Comparison of ENCODE assay signal across 8 mouse cellular contexts in genomic region chr8:121598892-121599291, GRCm38 (mm10). TPM values are rescaled to one million over a fixed set of nuclear protein-coding genes. Genes with fewer than 3 reads are reported as not detected.
DNase-seq lines count a peak whose midpoint lies in the region; ATAC-seq lines count a peak whose summit lies in the region.

No protein-coding gene starts in this region.

- peak; percentile 78 for ATAC-seq in intestine, embryonic 16.5 days
- peak; percentile 64; the same call in 1 of the 2 replicates for ATAC-seq in limb, embryonic 11.5 days (ENCODE audit: insufficient number of reproducible peaks, low FRiP score, low TSS enrichment, low read depth)
- peak; percentile 60; the same call in 1 of the 2 replicates for ATAC-seq in monocyte, adult 5-6 weeks (replicated peaks; ENCODE audit: insufficient number of reproducible peaks, low FRiP score, low TSS enrichment, poor library complexity, severe bottlenecking)

- no peaks in the 10 kb centered on the region for H3K9me3 ChIP-seq in intestine, embryonic 16.5 days (ENCODE audit: control insufficient read depth, low read length)
- no peaks in the 10 kb centered on the region for H3K9me3 ChIP-seq in limb, embryonic 11.5 days (ENCODE audit: control insufficient read depth, low read length)

- H3K27ac ChIP-seq in intestine, embryonic 16.5 days (ENCODE audit: low read length) = no peak overlapping the region
- H3K27ac ChIP-seq in limb, embryonic 11.5 days (replicated peaks; ENCODE audit: low read depth, low read length) = no peak overlapping the region

- H3K4me3 ChIP-seq in intestine, embryonic 16.5 days (ENCODE audit: low read length) = no peak overlapping the region
- H3K4me3 ChIP-seq in limb, embryonic 11.5 days (ENCODE audit: low read depth, low read length) = no peak overlapping the region

- no peak overlapping the region for H3K4me2 ChIP-seq in intestine, embryonic 16.5 days (ENCODE audit: low read depth, low read length)
- no peak overlapping the region for H3K4me2 ChIP-seq in limb, embryonic 11.5 days (ENCODE audit: low read depth, severe bottlenecking)

- H3K9ac ChIP-seq in intestine, embryonic 16.5 days (ENCODE audit: low read depth, low read length) = no peak overlapping the region
- no peak overlapping the region for H3K9ac ChIP-seq in limb, embryonic 11.5 days (ENCODE audit: low read length)

- H3K36me3 ChIP-seq in intestine, embryonic 16.5 days (ENCODE audit: control insufficient read depth, insufficient read depth, low read length) = peaks cover 24% of the 10 kb centered on the region
- H3K36me3 ChIP-seq in limb, embryonic 11.5 days (ENCODE audit: control insufficient read depth, insufficient read depth, low read length) = peaks cover 15% of the 10 kb centered on the region; the same call in 1 of the 2 replicates

- H3K27me3 ChIP-seq in intestine, embryonic 16.5 days (replicated peaks; ENCODE audit: control insufficient read depth, insufficient read depth, low read length) = no peaks in the 10 kb centered on the region
- H3K27me3 ChIP-seq in limb, embryonic 11.5 days (ENCODE audit: control insufficient read depth, insufficient read depth, low read length) = no peaks in the 10 kb centered on the region

- H3K4me1 ChIP-seq in intestine, embryonic 16.5 days (ENCODE audit: control insufficient read depth, insufficient read depth, low read length) = no peaks in the 10 kb centered on the region
- H3K4me1 ChIP-seq in limb, embryonic 11.5 days (ENCODE audit: control insufficient read depth, insufficient read depth, low read length) = no peaks in the 10 kb centered on the region

- WGBS in intestine, embryonic 16.5 days = 40% methylated on average over 7 of the region's 7 CpGs
- WGBS in limb, embryonic 11.5 days = 45% methylated on average over 7 of the region's 7 CpGs

- DNase-seq in 3134 (ENCODE audit: extremely low read depth, insufficient read length, low spot score) (peak; percentile 53), adipocyte (ENCODE audit: low spot score) (peak; percentile 76)
- DNase-seq in embryo, embryonic 10.5 days (ENCODE audit: low spot score) = peak; percentile 80
- peak; percentile 59 to 84 for DNase-seq in gastrocnemius, postnatal 4 days (ENCODE audit: low spot score in 2 of 2)
- DNase-seq in limb, embryonic 11.5 days (ENCODE audit: low spot score) = peak; percentile 87
- DNase-seq in spleen, postnatal 36 days (ENCODE audit: low spot score in 2 of 2) = peak; percentile 63 to 66

RNA-seq across cellular contexts. Expression of gene Map1lc3b, which starts 8.7 kb away (rescaled TPM):
- total RNA-seq in gastrocnemius, postnatal 4 days (2021) = 100 to 1,000 TPM; 104 to 105 TPM
- polyA plus RNA-seq in intestine, embryonic 16.5 days (2015; fragmentation: Nextera tagmentation; extraction: Ambion mirVana) = 190 and 192 TPM in 2 replicates
- polyA plus RNA-seq in limb, embryonic 11.5 days (2014; fragmentation: Nextera tagmentation; extraction: Ambion mirVana) = 195 and 217 TPM in 2 replicates
- total RNA-seq in monocyte, adult 5-6 weeks (2017) = 141 to 166 TPM (median 161 TPM) in 3 replicates

RNA-seq across cellular contexts. Expression of gene Fbxo31, which starts 20.3 kb away (rescaled TPM):
- total RNA-seq in gastrocnemius, postnatal 4 days (2021) = 10 to 100 TPM; 52.8 to 68.4 TPM
- 8.6 and 10.6 TPM in 2 replicates for polyA plus RNA-seq in intestine, embryonic 16.5 days (2015; fragmentation: Nextera tagmentation; extraction: Ambion mirVana)
- polyA plus RNA-seq in limb, embryonic 11.5 days (2014; fragmentation: Nextera tagmentation; extraction: Ambion mirVana) = 13.5 and 13.8 TPM in 2 replicates
- 3.8 to 7.4 TPM (median 5.3 TPM) in 3 replicates for total RNA-seq in monocyte, adult 5-6 weeks (2017)

RNA-seq across cellular contexts. Expression of gene Zcchc14, which starts 53.8 kb away (rescaled TPM):
- total RNA-seq in gastrocnemius, postnatal 4 days (2021) = 10 to 100 TPM; 43.9 to 44.6 TPM
- 7.7 and 9.5 TPM in 2 replicates for polyA plus RNA-seq in intestine, embryonic 16.5 days (2015; fragmentation: Nextera tagmentation; extraction: Ambion mirVana)
- 19.0 and 20.5 TPM in 2 replicates for polyA plus RNA-seq in limb, embryonic 11.5 days (2014; fragmentation: Nextera tagmentation; extraction: Ambion mirVana)
- total RNA-seq in monocyte, adult 5-6 weeks (2017) = 0.19 to 0.21 TPM in 2 of 3 replicates, not detected in the other

RNA-seq across cellular contexts. Expression of gene 1700018B08Rik, which starts 54.8 kb away (rescaled TPM):
- total RNA-seq in gastrocnemius, postnatal 4 days (2021) = not detected
- not detected in 2 replicates for polyA plus RNA-seq in intestine, embryonic 16.5 days (2015; fragmentation: Nextera tagmentation; extraction: Ambion mirVana)
- polyA plus RNA-seq in limb, embryonic 11.5 days (2014; fragmentation: Nextera tagmentation; extraction: Ambion mirVana) = not detected in 2 replicates
- not detected in 3 replicates for total RNA-seq in monocyte, adult 5-6 weeks (2017)

Comparison
In these comparisons a context has a peak if more than half of its experiments do, and no peak if none do; other contexts are left out.
1. RNA of gene Zcchc14, which starts 53.8 kb away (total RNA-seq): 43.9 to 44.6 TPM in gastrocnemius, postnatal 4 days; 0.19 to 0.21 TPM in monocyte, adult 5-6 weeks; every median in the first group is over 10 times any median in the second.
2. Peak in every context shown above with its lines, with median percentiles within 50 percentile points of each other: DNase-seq and ATAC-seq.